ENCODE assay signal across 8 mouse cellular contexts in genomic region chr9:78481423-78482331, GRCm38 (mm10). TPM values are rescaled to one million over a fixed set of nuclear protein-coding genes. Genes with fewer than 3 reads are reported as not detected.
A peak's percentile ranks its signal among the peaks of the same experiment; 100 is the strongest.
DNase-seq lines count a peak whose midpoint lies in the region; ATAC-seq lines count a peak whose summit lies in the region.

No protein-coding gene starts in this region.

- peak; percentile 63 for ATAC-seq in inflammation-experienced regulatory T-cells, adult 6 months
- ATAC-seq in megakaryocyte-erythroid progenitor cell, adult 5-6 weeks (replicated peaks; ENCODE audit: low FRiP score, low TSS enrichment, poor library complexity, severe bottlenecking): peak; percentile 71

- DNase-seq in adrenal gland, adult (ENCODE audit: inconsistent age in 2 of 2, low spot score in 1 of 2): peak; percentile 98 to 99
- DNase-seq in embryo, embryonic 10.5 days (ENCODE audit: low spot score): peak; percentile 99
- peak; percentile 93 for DNase-seq in gastrocnemius, postnatal 14 days
- DNase-seq in left cerebral cortex, postnatal 10 days (ENCODE audit: extremely low spot score in 1 of 2, low spot score in 2 of 2): peak; percentile 95 to 97
- DNase-seq in right cerebral cortex, postnatal 25 days: peak; percentile 93
- peak; percentile 95 to 96 for DNase-seq in urinary bladder, postnatal 4 days (ENCODE audit: low spot score in 2 of 2)

- intact Hi-C loops in gastrocnemius, postnatal 14 days (cut with DNase I; ENCODE audit: low total_unique reads): no loop called here
- intact Hi-C loops in left cerebral cortex, postnatal 10 days (cut with DNase I): no loop called here

RNA-seq across cellular contexts. Expression of gene Eef1a1, which starts 7.3 kb away (rescaled TPM):
- 1,000 to 10,000 TPM; 1,398 to 1,669 TPM for total RNA-seq in gastrocnemius, postnatal 14 days (2021)
- over 10,000 TPM in 2 of 3 experiments, 1,000 to 10,000 TPM in 1; 7,660 to 11,983 (median 10,337) TPM for polyA plus RNA-seq in inflammation-experienced regulatory T-cells, adult 6 months (2017; shearing (Covaris generic))
- 1,000 to 10,000 TPM; 3,801 to 3,978 TPM for total RNA-seq in left cerebral cortex, postnatal 10 days (2021)
- total RNA-seq in megakaryocyte-erythroid progenitor cell, adult 5-6 weeks (2014; fragmentation: Nextera tagmentation): 11,779 and 12,959 TPM in 2 replicates
- 14,853 and 18,691 TPM in 2 replicates for total RNA-seq in megakaryocyte-erythroid progenitor cell, adult 5-6 weeks (2017)

RNA-seq across cellular contexts. Expression of gene Gm17324, which starts 33.1 kb away (rescaled TPM):
- not detected for total RNA-seq in gastrocnemius, postnatal 14 days (2021)
- under 1 TPM in 1 of 3 experiments, not detected in 2; 0.40 TPM for polyA plus RNA-seq in inflammation-experienced regulatory T-cells, adult 6 months (2017; shearing (Covaris generic))
- total RNA-seq in left cerebral cortex, postnatal 10 days (2021): 1 to 10 TPM in 1 of 2 experiments, under 1 TPM in 1; 0.88 to 1.8 TPM
- not detected in 2 replicates for total RNA-seq in megakaryocyte-erythroid progenitor cell, adult 5-6 weeks (2014; fragmentation: Nextera tagmentation)
- total RNA-seq in megakaryocyte-erythroid progenitor cell, adult 5-6 weeks (2017): 0.65 TPM in 1 of 2 replicates, not detected in the other

RNA-seq across cellular contexts. Expression of gene Mto1, which starts 33.7 kb away (rescaled TPM):
- total RNA-seq in gastrocnemius, postnatal 14 days (2021): 10 to 100 TPM; 14.4 to 17.3 TPM
- 10 to 100 TPM; 12.8 to 19.9 (median 16.0) TPM for polyA plus RNA-seq in inflammation-experienced regulatory T-cells, adult 6 months (2017; shearing (Covaris generic))
- 10 to 100 TPM; 21.1 to 21.2 TPM for total RNA-seq in left cerebral cortex, postnatal 10 days (2021)
- 30.2 and 38.8 TPM in 2 replicates for total RNA-seq in megakaryocyte-erythroid progenitor cell, adult 5-6 weeks (2014; fragmentation: Nextera tagmentation)
- total RNA-seq in megakaryocyte-erythroid progenitor cell, adult 5-6 weeks (2017): 45.1 and 55.7 TPM in 2 replicates

RNA-seq across cellular contexts. Expression of gene Cgas, which starts 38.6 kb away (rescaled TPM):
- under 1 TPM; 0.29 to 0.31 TPM for total RNA-seq in gastrocnemius, postnatal 14 days (2021)
- polyA plus RNA-seq in inflammation-experienced regulatory T-cells, adult 6 months (2017; shearing (Covaris generic)): 1 to 10 TPM; 2.4 to 4.1 (median 2.5) TPM
- under 1 TPM; 0.66 to 0.83 TPM for total RNA-seq in left cerebral cortex, postnatal 10 days (2021)
- 7.4 and 7.5 TPM in 2 replicates for total RNA-seq in megakaryocyte-erythroid progenitor cell, adult 5-6 weeks (2014; fragmentation: Nextera tagmentation)
- total RNA-seq in megakaryocyte-erythroid progenitor cell, adult 5-6 weeks (2017): 6.9 and 8.9 TPM in 2 replicates

Comparison
In these comparisons a context has a peak if more than half of its experiments do, and no peak if none do; other contexts are left out.
1. Peak in every context shown above with its lines: DNase-seq and ATAC-seq.